Mouse (Mus musculus): ENCODE data around the gene Gnl1. TPM values are rescaled to one million over a fixed set of nuclear protein-coding genes. Genes with fewer than 3 reads are reported as not detected.

Gene Gnl1
- total and polyA plus RNA-seq, 3 experiments, result 22.9 to 121 (median 28.6) TPM

- Histone ChIP-seq H3K36me3 (replicated peaks) (peaks cover 75% of the 10 kb centered on the region), H3K4me1 (ENCODE audit: insufficient read depth, low read depth, low read length) (peaks cover 54% of the 10 kb centered on the region), H3K4me3 (ENCODE audit: low read depth, low read length) (peak within 1 kb of the TSS; percentile 95), H3K9me3 (replicated peaks) (no peaks in the 10 kb centered on the region), H3K27me3 (ENCODE audit: insufficient read depth, low read length) (no peaks in the 10 kb centered on the region)
- ATAC-seq (ENCODE audit: extremely low read depth, insufficient number of reproducible peaks, low FRiP score, poor library complexity, severe bottlenecking), result peak; percentile 94
- no peak for TF ChIP-seq GATA2 (IDR thresholded peaks at IDR 0.05; ENCODE audit: borderline replicate concordance, low read depth, low read length)
- no peak for TF ChIP-seq GATA1 (IDR thresholded peaks at IDR 0.05; ENCODE audit: borderline replicate concordance, low read length)
- no peak for TF ChIP-seq CTCF (IDR thresholded peaks at IDR 0.05; ENCODE audit: low read depth, low read length)
- no peak for TF ChIP-seq POLR2AphosphoS5 (IDR thresholded peaks at IDR 0.05; ENCODE audit: insufficient replicate concordance, low read depth, low read length)
- TF ChIP-seq TAL1 (conservative IDR thresholded peaks at IDR 0.05; ENCODE audit: low read depth, low read length), result no peak
- DNase-seq (ENCODE audit: low spot score), result peak; percentile 93
Measured at GRCm38 (mm10) chr17:35969418-35970389, 9.9 kb upstream of the Gnl1 start, which contains the start of gene Abcf1. Abcf1 (minus strand) TSS chr17:35969761.

- Histone ChIP-seq H3K4me1 (ENCODE audit: insufficient read depth, low read depth, low read length) (peaks cover 46% of the 10 kb centered on the region), H3K9me3 (replicated peaks) (no peaks in the 10 kb centered on the region), H3K27me3 (ENCODE audit: insufficient read depth, low read length) (no peaks in the 10 kb centered on the region), H3K36me3 (replicated peaks) (peaks cover 74% of the 10 kb centered on the region), H3K4me3 (ENCODE audit: low read depth, low read length) (no peak overlapping the region)
- TF ChIP-seq GATA1 (IDR thresholded peaks at IDR 0.05; ENCODE audit: borderline replicate concordance, low read length) (no peak), GATA2 (IDR thresholded peaks at IDR 0.05; ENCODE audit: borderline replicate concordance, low read depth, low read length) (no peak), CTCF (IDR thresholded peaks at IDR 0.05; ENCODE audit: low read depth, low read length) (no peak)
- DNase-seq (ENCODE audit: low spot score) (no peak), ATAC-seq (ENCODE audit: extremely low read depth, insufficient number of reproducible peaks, low FRiP score, poor library complexity, severe bottlenecking) (peak; percentile 57)
Measured at GRCm38 (mm10) chr17:35972131-35972530, 7.5 kb upstream of the Gnl1 start.

GRCm38 (mm10) chr17:35978811-35979400 lies 745 bp upstream of the Gnl1 start:
- TF ChIP-seq CTCF (IDR thresholded peaks at IDR 0.05; ENCODE audit: low read depth, low read length), result no peak
- no peak for TF ChIP-seq GATA2 (IDR thresholded peaks at IDR 0.05; ENCODE audit: borderline replicate concordance, low read depth, low read length)
- no peak for TF ChIP-seq GATA1 (IDR thresholded peaks at IDR 0.05; ENCODE audit: borderline replicate concordance, low read length)
- TF ChIP-seq TAL1 (conservative IDR thresholded peaks at IDR 0.05; ENCODE audit: low read depth, low read length), result no peak
- no peak for TF ChIP-seq POLR2AphosphoS5 (IDR thresholded peaks at IDR 0.05; ENCODE audit: insufficient replicate concordance, low read depth, low read length)
- Histone ChIP-seq H3K4me1 (ENCODE audit: insufficient read depth, low read depth, low read length) (peaks cover 49% of the 10 kb centered on the region), H3K9me3 (replicated peaks) (no peaks in the 10 kb centered on the region), H3K4me3 (ENCODE audit: low read depth, low read length) (peak overlapping the region; percentile 94), H3K36me3 (replicated peaks) (peaks cover 77% of the 10 kb centered on the region), H3K27me3 (ENCODE audit: insufficient read depth, low read length) (no peaks in the 10 kb centered on the region)
- ATAC-seq (ENCODE audit: extremely low read depth, insufficient number of reproducible peaks, low FRiP score, poor library complexity, severe bottlenecking), result peak; percentile 6; the same call in 1 of the 2 replicates
- peak; percentile 40 for DNase-seq (ENCODE audit: low spot score)

- Histone ChIP-seq H3K9me3 (replicated peaks) (no peaks in the 10 kb centered on the region), H3K36me3 (replicated peaks) (peaks cover 75% of the 10 kb centered on the region), H3K4me3 (ENCODE audit: low read depth, low read length) (peak overlapping the region; percentile 94), H3K4me1 (ENCODE audit: insufficient read depth, low read depth, low read length) (peaks cover 45% of the 10 kb centered on the region), H3K27me3 (ENCODE audit: insufficient read depth, low read length) (no peaks in the 10 kb centered on the region)
- ATAC-seq (ENCODE audit: extremely low read depth, insufficient number of reproducible peaks, low FRiP score, poor library complexity, severe bottlenecking), result no peak
- no peak for DNase-seq (ENCODE audit: low spot score)
- TF ChIP-seq CTCF (IDR thresholded peaks at IDR 0.05; ENCODE audit: low read depth, low read length) (no peak), TAL1 (conservative IDR thresholded peaks at IDR 0.05; ENCODE audit: low read depth, low read length) (no peak), GATA2 (IDR thresholded peaks at IDR 0.05; ENCODE audit: borderline replicate concordance, low read depth, low read length) (no peak), GATA1 (IDR thresholded peaks at IDR 0.05; ENCODE audit: borderline replicate concordance, low read length) (no peak), POLR2AphosphoS5 (IDR thresholded peaks at IDR 0.05; ENCODE audit: insufficient replicate concordance, low read depth, low read length) (no peak)
Measured at GRCm38 (mm10) chr17:35980363-35980754, 708 bp downstream of the Gnl1 start.

- no peak overlapping the region for H3K4me3 ChIP-seq (ENCODE audit: low read depth, low read length)
- no peaks in the 10 kb centered on the region for H3K9me3 ChIP-seq (replicated peaks)
- ATAC-seq (ENCODE audit: extremely low read depth, insufficient number of reproducible peaks, low FRiP score, poor library complexity, severe bottlenecking) (no peak), DNase-seq (ENCODE audit: low spot score) (no peak)
- H3K36me3 ChIP-seq (replicated peaks), result peaks cover 75% of the 10 kb centered on the region
- H3K27me3 ChIP-seq (ENCODE audit: insufficient read depth, low read length), result no peaks in the 10 kb centered on the region
- TF ChIP-seq POLR2AphosphoS5 (IDR thresholded peaks at IDR 0.05; ENCODE audit: insufficient replicate concordance, low read depth, low read length) (no peak), TAL1 (conservative IDR thresholded peaks at IDR 0.05; ENCODE audit: low read depth, low read length) (no peak), GATA2 (IDR thresholded peaks at IDR 0.05; ENCODE audit: borderline replicate concordance, low read depth, low read length) (no peak), CTCF (IDR thresholded peaks at IDR 0.05; ENCODE audit: low read depth, low read length) (no peak), GATA1 (IDR thresholded peaks at IDR 0.05; ENCODE audit: borderline replicate concordance, low read length) (no peak)
- peaks cover 48% of the 10 kb centered on the region for H3K4me1 ChIP-seq (ENCODE audit: insufficient read depth, low read depth, low read length)
Measured at GRCm38 (mm10) chr17:35981776-35982175, 2.1 kb downstream of the Gnl1 start.

GRCm38 (mm10) chr17:35991781-35992180 lies 12.1 kb downstream of the Gnl1 start:
- ATAC-seq (ENCODE audit: extremely low read depth, insufficient number of reproducible peaks, low FRiP score, poor library complexity, severe bottlenecking), result no peak

More at GRCm38 (mm10) chr17:35991781-35992180, 12.1 kb downstream of the Gnl1 start:
- Histone ChIP-seq H3K36me3 (replicated peaks) (peaks cover 39% of the 10 kb centered on the region), H3K4me3 (ENCODE audit: low read depth, low read length) (no peak overlapping the region), H3K4me1 (ENCODE audit: insufficient read depth, low read depth, low read length) (peaks cover 48% of the 10 kb centered on the region), H3K9me3 (replicated peaks) (no peaks in the 10 kb centered on the region), H3K27me3 (ENCODE audit: insufficient read depth, low read length) (no peaks in the 10 kb centered on the region)
- TF ChIP-seq TAL1 (conservative IDR thresholded peaks at IDR 0.05; ENCODE audit: low read depth, low read length), result no peak
- no peak for TF ChIP-seq CTCF (IDR thresholded peaks at IDR 0.05; ENCODE audit: low read depth, low read length)
- TF ChIP-seq POLR2AphosphoS5 (IDR thresholded peaks at IDR 0.05; ENCODE audit: insufficient replicate concordance, low read depth, low read length), result no peak
- TF ChIP-seq GATA1 (IDR thresholded peaks at IDR 0.05; ENCODE audit: borderline replicate concordance, low read length), result no peak
- TF ChIP-seq GATA2 (IDR thresholded peaks at IDR 0.05; ENCODE audit: borderline replicate concordance, low read depth, low read length), result no peak
- DNase-seq (ENCODE audit: low spot score), result no peak

Data from G1E (cell line).